Mouse (Mus musculus) spleen, postnatal 4 days (tissue): ENCODE measurements around the gene BC049715.
"Not testable (repeated sequence)": the region's sequence is repeated elsewhere in the genome, so short reads cannot be mapped to it uniquely, and the experiment has no call there.

Source experiments
- DNase-seq, 2 experiments: peaks; one replicate each; pipeline ENCODE4 v3.0.0; 2022; ENCODE audit warnings: low spot score in 2 of 2

Gene BC049715

GRCm38 (mm10) chr6:136827516-136827880 lies at the start of gene BC049715:
BC049715 (plus strand) TSS chr6:136827626.
- DNase-seq = peak in 1 of 2 experiments; percentile 39

GRCm38 (mm10) chr6:136781377-136781986 lies 45.9 kb upstream of the BC049715 start, which contains the start of gene Gucy2c:
Gucy2c (minus strand) TSS chr6:136781765.
- no peak for DNase-seq

GRCm38 (mm10) chr6:136782146-136782545 lies 45.3 kb upstream of the BC049715 start:
- DNase-seq = no peak

GRCm38 (mm10) chr6:136782761-136783160 lies 44.7 kb upstream of the BC049715 start:
- DNase-seq = no peak

- DNase-seq = no peak
Observed at GRCm38 (mm10) chr6:136789391-136789971, 37.9 kb upstream of the BC049715 start.

DNA sequence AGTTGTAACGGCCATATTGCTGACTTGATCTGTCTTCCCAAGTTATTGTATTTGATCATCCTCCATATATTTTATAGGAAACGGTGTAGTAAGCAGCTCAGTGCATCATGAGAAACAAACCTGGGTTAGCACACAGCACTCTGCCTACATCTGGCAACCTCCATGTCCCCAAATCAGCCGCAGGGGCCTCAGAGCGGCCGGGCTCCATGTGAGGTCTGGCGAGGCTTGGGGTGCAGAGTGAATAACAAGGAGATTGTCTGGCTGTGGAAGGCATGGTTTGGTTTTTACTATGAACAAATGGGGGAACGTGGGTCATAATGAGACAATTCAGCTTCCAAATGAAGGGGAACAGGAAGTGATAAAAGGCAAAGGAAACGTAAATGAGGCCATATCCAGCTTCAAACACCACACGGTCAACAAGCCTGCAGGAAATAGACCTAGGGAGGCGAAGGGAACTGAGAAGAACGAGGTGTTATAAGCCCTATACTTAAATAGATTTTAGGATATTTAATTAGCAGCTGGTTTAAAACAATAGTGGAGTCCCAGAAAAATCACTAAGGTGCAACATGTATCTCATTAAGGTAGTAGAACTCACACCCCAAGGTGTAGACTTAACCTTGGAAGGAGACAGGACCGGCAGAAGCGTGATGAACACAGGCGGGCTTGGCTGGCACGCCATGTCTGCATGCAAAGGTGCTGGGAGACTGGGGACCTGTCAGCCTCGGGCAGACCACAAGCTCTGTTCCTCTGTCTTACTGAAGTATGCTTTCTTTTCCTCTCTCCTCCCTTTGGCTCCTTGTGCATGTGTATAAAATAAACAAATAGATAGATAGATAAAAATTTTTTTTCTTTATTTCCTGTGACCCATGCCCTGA lies 34.3 kb upstream of the BC049715 start:
- DNase-seq = no peak

DNA sequence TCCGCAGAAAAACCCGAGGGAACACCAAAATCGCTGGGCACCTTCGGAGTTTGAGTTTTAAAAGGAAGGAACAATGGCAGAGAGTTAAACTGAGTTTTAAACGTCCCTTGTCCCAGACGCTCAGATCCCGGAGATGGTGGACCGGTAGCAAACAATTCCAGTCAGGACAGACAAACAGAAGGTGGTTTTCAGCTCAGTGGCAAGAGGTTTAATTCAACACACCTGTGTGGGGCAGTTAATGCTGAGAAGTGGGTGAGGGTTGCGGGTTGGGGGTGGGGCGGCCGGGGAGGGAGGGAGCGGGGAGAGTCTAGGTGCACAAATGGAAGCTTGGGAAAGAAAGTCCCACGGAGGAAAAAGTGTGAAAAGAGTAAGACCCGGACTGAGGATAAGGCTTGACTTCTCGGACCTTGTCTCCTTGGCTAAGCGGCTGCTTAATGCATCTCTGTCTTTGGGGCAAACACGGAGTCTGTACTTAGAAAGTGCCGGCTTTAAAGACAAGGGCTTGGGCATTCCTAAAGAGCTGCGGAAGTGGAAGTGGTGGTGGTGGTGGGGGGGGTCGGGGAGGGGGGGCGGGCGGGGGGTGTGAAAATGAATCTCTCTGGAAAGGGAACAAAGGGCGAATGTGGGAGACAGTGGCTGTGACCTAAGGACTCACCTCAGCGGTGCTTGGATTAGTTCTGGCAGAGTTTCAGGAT lies 33.4 kb upstream of the BC049715 start:
- no peak for DNase-seq

GRCm38 (mm10) chr6:136795110-136795509 lies 32.3 kb upstream of the BC049715 start:
- no peak for DNase-seq

DNA sequence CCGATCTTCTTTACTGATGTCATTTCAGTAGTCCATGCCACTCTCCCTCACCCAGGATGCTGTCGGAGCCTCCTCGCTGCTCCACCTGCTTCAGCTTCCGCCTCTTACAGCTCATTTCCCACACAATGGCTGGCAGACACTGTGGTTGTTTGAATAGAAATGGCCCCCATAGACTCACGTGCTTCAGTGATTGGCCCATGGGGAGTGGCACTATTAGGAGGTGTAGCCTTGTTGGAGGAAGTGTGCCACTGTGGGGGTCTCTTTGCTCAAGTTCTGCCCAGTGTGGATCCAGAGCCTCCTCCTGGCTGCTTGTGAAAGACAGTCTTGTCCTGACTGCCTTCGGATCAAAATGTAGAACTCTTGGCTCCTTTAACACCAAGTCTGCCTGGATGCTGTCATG lies 31.6 kb upstream of the BC049715 start:
- no peak for DNase-seq

GRCm38 (mm10) chr6:136797874-136798693 lies 29.3 kb upstream of the BC049715 start:
- not testable (repeated sequence) for DNase-seq

- DNase-seq = no peak
Observed at GRCm38 (mm10) chr6:136800710-136801109, 26.7 kb upstream of the BC049715 start.

DNA sequence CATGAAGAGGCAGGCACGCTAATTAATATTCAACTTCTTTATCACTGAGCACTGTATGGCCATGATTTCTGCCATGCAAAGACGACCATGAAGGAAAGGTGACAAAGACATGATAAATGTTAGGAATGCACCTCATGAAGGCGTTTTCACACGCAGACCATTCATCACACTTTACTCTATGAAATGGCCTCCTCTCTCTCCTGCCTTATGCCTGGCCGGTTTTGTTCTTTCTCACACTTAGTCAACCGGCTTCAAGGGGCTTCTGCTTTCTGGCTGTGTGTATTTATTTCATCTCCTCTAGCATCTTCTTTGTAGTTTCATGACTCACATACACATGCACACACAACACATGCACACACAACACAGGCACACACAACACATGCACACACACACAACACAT lies 26.2 kb upstream of the BC049715 start:
- no peak for DNase-seq

- DNase-seq = no peak
Observed at GRCm38 (mm10) chr6:136803093-136803738, 24.2 kb upstream of the BC049715 start.

- DNase-seq = peak; percentile 96 to 99
Observed at GRCm38 (mm10) chr6:136803739-136804633, 23.4 kb upstream of the BC049715 start, which contains the start of gene Hist4h4. Hist4h4 (minus strand) TSS chr6:136804415.

- no peak for DNase-seq
Observed at GRCm38 (mm10) chr6:136804705-136805408, 22.6 kb upstream of the BC049715 start.

DNA sequence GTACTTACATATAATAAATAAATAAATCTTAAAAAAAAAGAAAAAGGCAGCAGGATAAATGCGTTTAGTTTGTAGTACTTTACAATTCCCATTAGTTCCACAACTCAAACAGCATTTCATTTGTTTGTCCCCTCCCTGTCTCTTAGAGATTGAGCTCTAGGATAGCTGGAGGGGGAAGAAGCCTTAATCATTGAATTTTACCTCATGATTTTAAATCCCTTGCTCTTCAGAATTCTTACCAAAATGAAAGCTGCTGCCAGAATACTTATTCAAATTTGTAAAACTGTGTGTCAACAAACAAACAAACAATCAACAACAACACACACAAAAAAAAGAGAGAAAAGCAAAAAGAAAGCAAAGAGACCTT lies 22.0 kb upstream of the BC049715 start:
- DNase-seq = no peak

DNA sequence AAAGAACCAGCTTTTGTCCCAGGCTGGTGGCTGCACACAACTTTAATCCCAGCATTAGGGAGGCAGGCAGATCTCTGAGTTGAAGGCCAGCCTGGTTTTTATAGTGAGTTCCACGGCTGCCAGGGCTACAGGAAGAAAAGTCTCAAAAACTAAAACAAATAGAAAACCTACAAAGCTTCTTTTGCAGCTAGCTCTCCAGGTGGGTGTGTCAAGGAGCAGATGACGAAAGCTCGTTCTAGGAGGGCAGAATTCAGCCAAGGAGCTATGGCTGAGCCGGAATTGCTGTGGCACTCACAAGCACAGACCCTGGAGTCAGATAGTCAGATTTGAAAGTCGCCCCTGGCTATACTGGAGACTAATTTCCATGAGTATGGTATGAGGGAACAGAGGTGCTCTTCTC lies 20.6 kb upstream of the BC049715 start:
- no peak for DNase-seq

- no peak for DNase-seq
Observed at GRCm38 (mm10) chr6:136807395-136808013, 19.9 kb upstream of the BC049715 start.

- DNase-seq = peak; percentile 99 to 100
Observed at GRCm38 (mm10) chr6:136808014-136808417, 19.4 kb upstream of the BC049715 start, which contains the start of gene H2afj. H2afj (plus strand) TSS chr6:136808244.
